Mouse (Mus musculus) neutrophil, adult 5-6 weeks (primary cell): ENCODE data around the gene Krt4. TPM values are rescaled to one million over a fixed set of nuclear protein-coding genes. Genes with fewer than 3 reads are reported as not detected.

Experiments
- ATAC-seq: fragments of 151-379, 151-347 bp; 2 replicates; pipeline ENCODE4 v1.8.0; 2017; ENCODE audit warnings: mild to moderate bottlenecking, moderate TSS enrichment; ENCODE audit not compliant: insufficient number of reproducible peaks, poor library complexity, low FRiP score, severe bottlenecking; ENCODE audit errors: extremely low read depth
- total RNA-seq: library from RNA; stranded (forward); fragments of 200-1000 nt; gene quantifications from 2 replicates; pipeline ENCODE4 v1.2.3, GENCODE M21; 2017

Krt4 gene
- 0.86 and 2.8 TPM in 2 replicates for total RNA-seq

GRCm38 (mm10) chr15:101924635-101925034, at the start of gene Krt4:
TSS of gene Krt4 (minus strand) at chr15:101924735.
- ATAC-seq: no peak

- ATAC-seq: peak; percentile 64
Observed at GRCm38 (mm10) chr15:101973414-101974077, 49.0 kb upstream of the Krt4 start.

GRCm38 (mm10) chr15:101970536-101970935, 46.0 kb upstream of the Krt4 start:
- no peak for ATAC-seq

- no peak for ATAC-seq
Observed at GRCm38 (mm10) chr15:101966808-101967207, 42.3 kb upstream of the Krt4 start.

GRCm38 (mm10) chr15:101958891-101959290, 34.4 kb upstream of the Krt4 start:
- no peak for ATAC-seq

GRCm38 (mm10) chr15:101954187-101954586, 29.7 kb upstream of the Krt4 start, which contains the start of gene Krt78:
TSS of gene Krt78 (minus strand) at chr15:101954287.
- no peak for ATAC-seq

GRCm38 (mm10) chr15:101952733-101953474, 28.4 kb upstream of the Krt4 start:
- ATAC-seq: no peak

- ATAC-seq: no peak
Observed at GRCm38 (mm10) chr15:101945430-101945829, 20.9 kb upstream of the Krt4 start.

- ATAC-seq: no peak
Observed at GRCm38 (mm10) chr15:101941948-101942347, 17.4 kb upstream of the Krt4 start.

GRCm38 (mm10) chr15:101940274-101940829, 15.8 kb upstream of the Krt4 start, which contains the start of gene Krt79:
TSS of gene Krt79 (minus strand) at chr15:101940324.
- no peak for ATAC-seq

GRCm38 (mm10) chr15:101938600-101939308, 14.2 kb upstream of the Krt4 start:
- ATAC-seq: no peak

GRCm38 (mm10) chr15:101933024-101933423, 8.5 kb upstream of the Krt4 start:
- no peak for ATAC-seq

- no peak for ATAC-seq
Observed at GRCm38 (mm10) chr15:101929666-101930065, 5.1 kb upstream of the Krt4 start.

- ATAC-seq: no peak
Observed at GRCm38 (mm10) chr15:101929087-101929486, 4.6 kb upstream of the Krt4 start.

- ATAC-seq: no peak
Observed at GRCm38 (mm10) chr15:101927340-101928080, 3.0 kb upstream of the Krt4 start.

GRCm38 (mm10) chr15:101925041-101925440, 506 bp upstream of the Krt4 start:
- no peak for ATAC-seq

GRCm38 (mm10) chr15:101922296-101922695, 2.2 kb downstream of the Krt4 start:
- ATAC-seq: no peak

- ATAC-seq: no peak
Observed at GRCm38 (mm10) chr15:101916072-101916471, 8.5 kb downstream of the Krt4 start.

- no peak for ATAC-seq
Observed at GRCm38 (mm10) chr15:101904849-101905248, 19.7 kb downstream of the Krt4 start.
